Mouse (Mus musculus) Patski (cell line): ENCODE results near the gene Mdga2. TPM values are rescaled to one million over a fixed set of nuclear protein-coding genes. Genes with fewer than 3 reads are reported as not detected.

Source experiments
- ATAC-seq: fragments of 100-300 bp; one replicate; pipeline ENCODE4 v1.8.0; 2021
- CTCF ChIA-PET: fragments of 350-600 bp; sonication (Branson Sonifier 250); formaldehyde crosslinking; loops from one replicate; lab custom pipeline; 2022; ENCODE audit warnings: inconsistent platforms; lab: Charles Lee
- POLR2A ChIA-PET: fragments of 350-600 bp; sonication (Branson Sonifier 250); formaldehyde crosslinking; loops from one replicate; lab custom pipeline; 2022; ENCODE audit warnings: antibody characterized with exemption, inconsistent platforms; lab: Charles Lee
- DNase-seq: peaks from one replicate; pipeline ENCODE4 v3.0.0-alpha.2; 2011; ENCODE audit warnings: low read depth, low spot score
- H3K27me3 ChIP-seq: fragments of 371-371 bp; one replicate; pipeline ENCODE4 v1.5.1; 2021
- CTCF ChIP-seq: fragments of 100-300 bp; IDR thresholded peaks from one replicate; pipeline ENCODE4 v1.5.1; 2021
- in situ Hi-C: fragments of 300-500 bp; cut with MboI; formaldehyde crosslinking; loops from 3 replicates; pipeline ENCODE4 v1.11.1; 2018; ENCODE audit warnings: low pct_unique_long_range_greater_than_20kb, mixed read lengths
- polyA plus RNA-seq: library from polyadenylated mRNA; unstranded; gene quantifications from one replicate; pipeline ENCODE4 v1.2.3, GENCODE M21; 2021

Mdga2 gene
- polyA plus RNA-seq, 1 experiment from 2014 or later: not detected

DNA sequence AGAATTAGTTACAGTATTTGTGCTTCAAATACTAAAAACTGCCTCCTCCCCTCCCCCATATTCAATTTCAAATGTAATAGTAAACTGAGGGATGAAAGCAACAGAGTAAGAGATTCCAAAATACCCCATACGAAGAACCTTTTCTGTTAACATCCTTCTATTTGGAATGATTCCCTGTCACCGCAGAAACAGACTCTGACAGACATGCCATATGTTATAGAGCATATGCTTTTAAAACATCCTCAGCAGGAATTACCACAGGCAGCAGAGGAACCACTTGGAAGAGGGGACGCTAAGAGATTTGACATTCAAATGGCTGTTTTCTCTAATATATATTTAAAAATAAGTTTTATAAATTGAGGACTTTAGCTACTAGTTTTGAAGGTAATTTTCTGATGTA is 333.1 kb downstream of the Mdga2 start:
- no peaks in the 10 kb centered on the region for H3K27me3 ChIP-seq
- DNase-seq (no peak), ATAC-seq (no peak)
- in situ Hi-C loops: no loop called here
- ChIA-PET CTCF (no interaction called here), POLR2A (no interaction called here)
- no peak for TF ChIP-seq CTCF

- ChIA-PET CTCF (no interaction called here), POLR2A (no interaction called here)
- no peak for ATAC-seq
- no peaks in the 10 kb centered on the region for H3K27me3 ChIP-seq
- DNase-seq: no peak
- in situ Hi-C loops: no loop called here
- no peak for TF ChIP-seq CTCF
These were observed 333.7 kb downstream of the Mdga2 start for GRCm38 (mm10) chr12:66888636-66889035.

DNA sequence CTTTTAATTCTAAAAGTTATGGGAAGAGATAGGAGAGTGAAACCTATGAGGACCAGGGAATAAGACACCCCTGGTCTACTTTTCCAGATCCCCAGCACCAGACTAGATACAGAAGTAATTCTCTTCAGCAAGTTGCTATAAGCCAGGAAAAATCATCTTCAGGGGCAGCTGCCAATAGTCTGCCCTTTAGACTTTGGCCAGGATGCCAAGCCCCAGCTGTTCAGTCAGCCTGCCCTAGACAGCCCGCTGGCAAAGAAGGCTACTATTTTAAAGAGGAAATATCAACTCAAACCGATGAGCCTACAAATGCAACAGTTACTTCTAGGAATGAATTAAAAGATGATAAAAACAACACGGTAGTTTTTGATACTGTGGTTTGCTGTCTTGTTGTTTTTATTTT is 356.1 kb downstream of the Mdga2 start:
- TF ChIP-seq CTCF: no peak
- in situ Hi-C loops: no loop called here
- DNase-seq (no peak), ATAC-seq (no peak)
- ChIA-PET POLR2A (no interaction called here), CTCF (interaction anchor here (1.1 kb wide), 1 partner anchor 14 kb away, joined by 3 read pairs; no protein-coding TSS in a partner anchor)
- H3K27me3 ChIP-seq: no peaks in the 10 kb centered on the region

- ATAC-seq: no peak
These were observed 369.2 kb downstream of the Mdga2 start for GRCm38 (mm10) chr12:66853167-66853566.

DNA sequence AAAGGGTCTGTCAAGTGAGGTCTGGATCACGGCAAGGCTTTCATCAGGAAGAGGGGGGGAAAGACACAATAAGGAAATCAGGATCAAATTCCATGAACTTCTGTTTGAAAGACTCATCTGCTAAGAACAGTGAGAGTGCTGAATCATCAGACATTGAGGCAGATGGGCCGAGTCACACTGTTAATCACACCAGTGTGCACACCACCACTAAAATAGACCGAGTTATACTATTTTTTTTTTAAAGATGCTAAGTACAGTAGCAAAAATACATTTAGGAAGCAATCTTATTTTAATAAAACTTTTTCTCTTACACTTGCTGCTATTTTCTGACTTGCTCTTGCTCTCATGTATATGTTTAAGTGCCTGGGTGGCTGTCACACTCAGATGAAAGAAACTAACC is 382.0 kb downstream of the Mdga2 start:
- CTCF ChIA-PET: no interaction called here
- POLR2A ChIA-PET: no interaction called here
- H3K27me3 ChIP-seq: no peaks in the 10 kb centered on the region
- in situ Hi-C loops: loop anchor here (25.0 kb wide), 1 partner anchor 1453 kb away; no protein-coding TSS in a partner anchor
- ATAC-seq (no peak), DNase-seq (no peak)
- TF ChIP-seq CTCF: no peak

More at GRCm38 (mm10) chr12:66853167-66853566, 369.2 kb downstream of the Mdga2 start:
- in situ Hi-C loops: no loop called here
- peak; percentile 52 for TF ChIP-seq CTCF
- no peak for DNase-seq
- H3K27me3 ChIP-seq: peaks cover 14% of the 10 kb centered on the region
- CTCF ChIA-PET: no interaction called here
- POLR2A ChIA-PET: no interaction called here

- in situ Hi-C loops: no loop called here
- CTCF ChIA-PET: no interaction called here
- ATAC-seq: no peak
- no peak for DNase-seq
- POLR2A ChIA-PET: no interaction called here
- no peaks in the 10 kb centered on the region for H3K27me3 ChIP-seq
- no peak for TF ChIP-seq CTCF
These were observed 466.7 kb downstream of the Mdga2 start for GRCm38 (mm10) chr12:66755653-66756052.

- no peak for TF ChIP-seq CTCF
- no peak for ATAC-seq
- in situ Hi-C loops: no loop called here
- no peaks in the 10 kb centered on the region for H3K27me3 ChIP-seq
- ChIA-PET CTCF (interaction anchor here (0.6 kb wide), 1 partner anchor 1414 kb away, joined by 4 read pairs; no protein-coding TSS in a partner anchor), POLR2A (no interaction called here)
- no peak for DNase-seq
These were observed 487.8 kb downstream of the Mdga2 start for GRCm38 (mm10) chr12:66734536-66734935.

DNA sequence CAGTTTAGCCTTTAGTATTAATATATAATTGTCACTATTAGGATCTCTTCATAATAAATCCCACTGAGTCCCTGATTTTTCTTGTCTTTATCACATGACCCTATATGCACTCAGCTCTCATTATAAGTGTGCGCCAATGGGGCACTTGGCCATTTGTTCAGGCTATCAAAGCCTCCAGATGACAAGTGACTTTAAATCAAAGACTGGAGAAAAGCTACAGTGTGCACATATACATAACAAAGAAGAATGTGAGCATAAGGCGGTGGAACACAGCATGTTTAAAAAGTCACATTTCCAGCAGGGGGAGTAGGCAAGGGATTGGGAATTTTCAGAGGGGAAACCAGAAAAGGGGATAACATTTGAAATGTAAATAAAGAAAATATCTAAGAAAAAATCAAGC is 497.9 kb downstream of the Mdga2 start:
- H3K27me3 ChIP-seq: no peaks in the 10 kb centered on the region
- ATAC-seq: no peak
- CTCF ChIA-PET: interaction anchor here (1.4 kb wide), 1 partner anchor 10 kb away, joined by 3 read pairs; no protein-coding TSS in a partner anchor
- POLR2A ChIA-PET: no interaction called here
- DNase-seq: no peak
- in situ Hi-C loops: no loop called here
- no peak for TF ChIP-seq CTCF

DNA sequence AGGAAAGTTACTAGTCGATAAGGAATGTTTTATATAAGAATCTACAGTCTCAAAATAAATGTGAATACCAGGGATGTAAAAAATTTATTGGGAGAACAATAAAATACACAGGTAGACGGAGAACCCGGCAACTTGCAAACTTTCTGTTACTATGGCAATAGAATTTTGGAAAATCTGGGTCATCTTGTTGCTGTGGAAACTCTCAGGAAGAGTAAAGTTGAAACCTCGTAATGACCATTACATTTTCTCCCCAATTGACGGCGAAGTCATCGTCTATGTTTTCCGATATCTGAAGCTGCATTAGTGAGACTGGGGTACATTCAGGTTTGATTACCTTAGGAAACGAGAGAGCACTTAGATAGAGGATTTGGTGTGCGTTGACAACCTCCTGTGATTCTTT is 514.0 kb downstream of the Mdga2 start:
- H3K27me3 ChIP-seq: no peaks in the 10 kb centered on the region
- ATAC-seq (no peak), DNase-seq (no peak)
- ChIA-PET POLR2A (no interaction called here), CTCF (no interaction called here)
- in situ Hi-C loops: no loop called here
- no peak for TF ChIP-seq CTCF

DNA sequence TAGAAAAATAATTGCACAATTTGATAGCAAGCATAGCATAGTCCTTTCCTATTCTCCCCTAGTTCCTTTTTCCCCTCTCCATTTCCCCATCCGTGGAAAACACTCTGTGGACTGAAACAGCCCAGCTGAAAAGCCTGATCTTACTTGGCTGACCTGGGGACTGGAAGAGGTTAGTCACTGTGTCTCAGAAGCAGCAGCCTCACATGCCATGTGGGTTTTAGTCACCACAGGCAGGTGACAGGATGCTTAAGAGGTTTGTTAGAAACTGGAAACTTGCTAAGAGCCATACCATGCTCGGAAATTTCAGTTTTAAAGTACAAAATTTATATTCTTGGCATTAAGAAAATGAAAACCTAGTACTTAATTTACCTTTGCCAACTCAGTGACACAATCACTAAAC is 514.9 kb downstream of the Mdga2 start:
- DNase-seq (no peak), ATAC-seq (no peak)
- CTCF ChIA-PET: no interaction called here
- in situ Hi-C loops: no loop called here
- TF ChIP-seq CTCF: no peak
- POLR2A ChIA-PET: no interaction called here
- no peaks in the 10 kb centered on the region for H3K27me3 ChIP-seq

GRCm38 (mm10) chr12:66705015-66705414 is 517.3 kb downstream of the Mdga2 start:
- ChIA-PET POLR2A (no interaction called here), CTCF (no interaction called here)
- in situ Hi-C loops: no loop called here
- DNase-seq: no peak
- no peak for ATAC-seq
- no peak for TF ChIP-seq CTCF
- no peaks in the 10 kb centered on the region for H3K27me3 ChIP-seq

DNA sequence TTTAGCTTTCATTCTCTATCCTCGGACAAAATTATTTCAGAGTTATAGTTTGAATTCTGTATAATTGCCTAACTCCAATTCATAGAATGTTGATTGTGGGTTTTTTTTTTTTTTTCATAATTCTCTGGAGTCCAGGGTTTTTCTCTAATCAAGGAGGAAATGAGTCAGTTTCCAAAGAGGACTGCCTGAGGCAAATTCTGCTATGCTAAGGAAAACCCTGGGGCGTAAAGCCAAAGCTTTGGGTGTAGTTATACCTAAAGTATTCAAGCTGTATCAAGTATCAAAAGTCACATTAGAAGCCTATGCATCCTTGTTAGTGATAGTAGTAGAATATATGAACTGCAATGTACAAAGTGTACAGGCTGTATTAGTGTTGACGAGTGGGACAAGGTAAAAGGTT is 519.6 kb downstream of the Mdga2 start:
- ChIA-PET CTCF (no interaction called here), POLR2A (no interaction called here)
- TF ChIP-seq CTCF: no peak
- H3K27me3 ChIP-seq: no peaks in the 10 kb centered on the region
- DNase-seq (no peak), ATAC-seq (no peak)
- in situ Hi-C loops: no loop called here
